Mouse (Mus musculus) intestine, embryonic 14.5 days (tissue): ENCODE measurements at regions not wholly inside any gene's neighbourhood (a gene's known extent, or its start where the extent isn't known, plus 50 kb on each side); places are given as distances from the start of the nearest gene placed in this dataset.

Experiments used
- ATAC-seq: fragments of 200-750 bp; cut with Nextera tagmentation; replicated peaks from 2 replicates; pipeline ENCODE4 v1.8.0; 2017; ENCODE audit warnings: low read depth, moderate number of reproducible peaks, moderate TSS enrichment, moderate library complexity; ENCODE audit not compliant: low FRiP score, low TSS enrichment
- DNase-seq: peaks from one replicate; pipeline ENCODE4 v3.0.0-alpha.2; 2018; ENCODE audit warnings: low spot score
- H3K27ac ChIP-seq: fragments of 300-500 bp; sonication (generic); 2 replicates; pipeline ENCODE4 v1.5.1; 2014; ENCODE audit warnings: low read depth, mild to moderate bottlenecking, control low read depth
- H3K27me3 ChIP-seq: fragments of 300-500 bp; sonication (generic); replicated peaks from 2 replicates; pipeline ENCODE4 v1.6.1; 2014; ENCODE audit warnings: low read length, control low read depth; ENCODE audit not compliant: control insufficient read depth, insufficient read depth
- H3K36me3 ChIP-seq: fragments of 300-500 bp; sonication (generic); 2 replicates; pipeline ENCODE4 v1.6.1; 2014; ENCODE audit warnings: low read length, control low read depth; ENCODE audit not compliant: control insufficient read depth, insufficient read depth
- H3K4me1 ChIP-seq: fragments of 300-500 bp; sonication (generic); replicated peaks from 2 replicates; pipeline ENCODE4 v1.6.1; 2014; ENCODE audit warnings: low read length, control low read depth, mixed read lengths; ENCODE audit not compliant: control insufficient read depth, insufficient read depth
- H3K4me2 ChIP-seq: fragments of 300-500 bp; sonication (generic); 2 replicates; pipeline ENCODE4 v1.6.1; 2014; ENCODE audit warnings: low read length
- H3K4me3 ChIP-seq: fragments of 300-500 bp; sonication (generic); 2 replicates; pipeline ENCODE4 v1.5.1; 2014; ENCODE audit warnings: low read depth, low read length, control low read depth, mixed read lengths
- H3K9ac ChIP-seq: fragments of 300-500 bp; sonication (generic); 2 replicates; pipeline ENCODE4 v1.6.1; 2014; ENCODE audit warnings: mild to moderate bottlenecking, low read length
- H3K9me3 ChIP-seq: fragments of 300-500 bp; sonication (generic); 2 replicates; pipeline ENCODE4 v1.6.1; 2016; ENCODE audit warnings: low read length, control low read depth; ENCODE audit not compliant: control insufficient read depth
- WGBS: fragments of 180-500 bp; shearing (Covaris S2); extraction: QIAGEN DNeasy Blood & Tissue Kit; methylation state at CpG from one replicate; pipeline ENCODE4 v1.1.7; 2014; 5-methylcytosine and 5-hydroxymethylcytosine counted together

DNA sequence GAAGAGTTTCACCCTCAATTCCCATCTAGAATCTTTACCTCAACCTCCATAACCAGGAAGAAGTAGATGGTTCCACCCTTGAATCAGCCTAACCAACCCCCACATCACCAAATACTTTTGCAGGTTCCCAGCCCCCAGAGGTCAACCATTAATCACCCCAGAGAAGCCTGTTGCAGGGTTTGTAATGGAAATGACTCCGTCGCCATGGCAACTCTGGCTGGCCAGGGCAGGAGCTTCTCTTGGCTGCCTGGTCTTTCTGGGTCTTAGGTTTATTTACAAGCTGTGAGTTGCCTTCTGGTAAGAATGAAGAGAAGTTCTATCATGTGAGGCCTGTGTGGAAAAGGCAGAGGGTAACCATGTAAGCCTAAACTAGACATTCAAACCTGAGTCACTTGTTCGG, 163.2 kb upstream of the Ncam1 start:
- H3K9ac ChIP-seq = no peak overlapping the region
- H3K9me3 ChIP-seq = no peaks in the 10 kb centered on the region
- H3K4me3 ChIP-seq = no peak overlapping the region
- H3K4me1 ChIP-seq = peaks cover 38% of the 10 kb centered on the region
- no peak overlapping the region for H3K4me2 ChIP-seq
- H3K27me3 ChIP-seq = no peaks in the 10 kb centered on the region
- ATAC-seq = no peak
- 36% methylated on average over 3 of the region's 3 CpGs for WGBS
- DNase-seq = no peak
- no peaks in the 10 kb centered on the region for H3K36me3 ChIP-seq
- 0 out of 2 replicates have a peak overlapping the region, but pooled peaks have one; percentile 51 for H3K27ac ChIP-seq

DNA sequence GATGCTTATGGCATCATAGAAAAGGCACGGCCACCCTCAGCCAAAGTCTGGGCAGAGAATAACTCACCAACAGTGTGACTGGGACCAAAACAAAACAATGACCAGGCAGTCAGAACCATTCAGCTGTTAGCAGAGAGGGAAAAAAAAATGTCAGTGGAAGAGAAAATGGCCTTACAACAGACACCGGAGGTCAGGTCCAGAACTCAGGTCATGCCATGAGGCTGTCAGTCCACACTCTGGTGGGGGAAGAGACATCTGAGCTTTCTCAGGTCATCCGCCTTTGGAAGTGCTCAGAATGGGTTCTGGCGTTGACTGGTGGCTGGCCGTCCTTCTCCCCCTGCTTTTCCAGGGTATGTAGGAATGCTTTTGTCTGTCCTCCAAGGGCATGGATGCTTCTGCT, 162.6 kb upstream of the Ncam1 start:
- ATAC-seq (no peak), DNase-seq (no peak)
- Histone ChIP-seq H3K9me3 (no peaks in the 10 kb centered on the region), H3K36me3 (no peaks in the 10 kb centered on the region), H3K27me3 (no peaks in the 10 kb centered on the region), H3K4me2 (no peak overlapping the region), H3K9ac (no peak overlapping the region), H3K27ac (peak overlapping the region; percentile 51; the same call in 1 of the 2 replicates), H3K4me1 (peaks cover 38% of the 10 kb centered on the region), H3K4me3 (no peak overlapping the region)
- WGBS = 58% methylated on average over 5 of the region's 5 CpGs

DNA sequence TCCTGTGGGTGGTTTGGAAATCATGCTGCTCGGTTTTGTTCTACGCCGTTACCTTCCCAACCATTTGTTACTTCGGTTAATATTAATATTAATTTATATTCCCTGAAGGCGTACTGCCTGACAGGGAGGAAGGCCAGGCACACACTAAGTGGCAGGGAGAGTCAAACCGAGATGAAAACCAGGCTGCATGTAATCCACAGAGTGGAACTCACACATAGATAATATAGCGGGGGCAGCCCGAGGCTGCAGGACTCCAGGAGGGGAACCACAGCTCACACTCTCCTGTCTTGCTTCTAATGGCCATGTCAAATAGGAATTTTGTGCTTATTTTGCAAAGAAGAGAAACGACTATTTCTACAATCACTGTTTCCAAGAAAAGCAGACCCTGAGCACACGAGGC, 161.3 kb upstream of the Ncam1 start:
- no peaks in the 10 kb centered on the region for H3K36me3 ChIP-seq
- ATAC-seq (peak; percentile 88), DNase-seq (no peak)
- peak overlapping the region; percentile 51; the same call in 1 of the 2 replicates for H3K27ac ChIP-seq
- H3K9ac ChIP-seq = no peak overlapping the region
- H3K9me3 ChIP-seq = no peaks in the 10 kb centered on the region
- peaks cover 38% of the 10 kb centered on the region for H3K4me1 ChIP-seq
- WGBS = 31% methylated on average over 10 of the region's 10 CpGs
- no peak overlapping the region for H3K4me3 ChIP-seq
- H3K27me3 ChIP-seq = no peaks in the 10 kb centered on the region
- H3K4me2 ChIP-seq = no peak overlapping the region

DNA sequence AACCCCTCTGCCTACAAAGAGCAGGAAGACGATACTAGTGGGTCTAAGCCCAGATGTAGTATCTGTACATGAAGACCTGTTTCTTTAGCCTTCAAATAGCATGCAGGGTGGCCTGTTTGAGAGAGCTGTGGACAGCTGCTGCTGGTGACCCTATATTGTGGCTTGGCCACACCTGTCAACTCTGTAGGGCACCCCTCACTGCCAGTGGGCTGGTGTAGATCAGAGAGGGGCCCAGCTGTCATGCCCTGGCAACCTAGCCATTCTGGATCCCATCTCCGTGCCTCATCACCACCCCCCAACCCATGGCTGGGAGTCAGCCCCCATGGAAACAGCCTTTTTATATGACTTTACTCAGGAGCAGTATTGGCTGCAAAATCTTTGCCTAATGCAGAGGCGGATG, 160.2 kb upstream of the Ncam1 start:
- H3K4me3 ChIP-seq = no peak overlapping the region
- H3K4me2 ChIP-seq = no peak overlapping the region
- DNase-seq (no peak), ATAC-seq (no peak)
- H3K4me1 ChIP-seq = peaks cover 38% of the 10 kb centered on the region
- H3K27ac ChIP-seq = no peak overlapping the region
- WGBS = 43% methylated on average over 3 of the region's 3 CpGs
- H3K27me3 ChIP-seq = no peaks in the 10 kb centered on the region
- H3K9ac ChIP-seq = no peak overlapping the region
- H3K36me3 ChIP-seq = no peaks in the 10 kb centered on the region
- no peaks in the 10 kb centered on the region for H3K9me3 ChIP-seq

DNA sequence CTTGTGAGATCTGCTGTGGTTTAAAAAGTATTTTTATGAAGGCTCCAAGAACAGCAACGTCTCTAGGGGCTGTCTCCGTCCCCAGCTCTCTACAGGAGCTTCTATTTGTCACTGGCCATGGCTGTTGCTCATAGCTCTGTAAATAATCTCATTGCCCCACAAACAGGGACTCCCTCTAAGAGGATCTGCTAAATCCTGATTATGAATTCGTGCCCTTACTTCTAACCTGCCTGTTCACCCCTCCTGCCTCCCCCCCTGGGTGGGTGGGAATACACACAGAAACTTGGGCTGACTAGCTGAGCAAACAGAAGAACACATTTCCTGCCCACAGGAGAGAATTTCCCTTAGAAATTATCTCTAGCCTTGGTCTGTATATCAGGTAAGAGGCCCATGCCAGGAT, 155.9 kb upstream of the Ncam1 start:
- no peaks in the 10 kb centered on the region for H3K36me3 ChIP-seq
- WGBS = 50% methylated on average over 3 of the region's 3 CpGs
- H3K9me3 ChIP-seq = no peaks in the 10 kb centered on the region
- no peak overlapping the region for H3K4me3 ChIP-seq
- H3K27me3 ChIP-seq = no peaks in the 10 kb centered on the region
- H3K4me1 ChIP-seq = 0 out of 2 replicates have a peak, but pooled peaks cover 8% of the 10 kb centered on the region
- ATAC-seq (no peak), DNase-seq (no peak)
- H3K9ac ChIP-seq = no peak overlapping the region
- H3K4me2 ChIP-seq = no peak overlapping the region
- no peak overlapping the region for H3K27ac ChIP-seq

DNA sequence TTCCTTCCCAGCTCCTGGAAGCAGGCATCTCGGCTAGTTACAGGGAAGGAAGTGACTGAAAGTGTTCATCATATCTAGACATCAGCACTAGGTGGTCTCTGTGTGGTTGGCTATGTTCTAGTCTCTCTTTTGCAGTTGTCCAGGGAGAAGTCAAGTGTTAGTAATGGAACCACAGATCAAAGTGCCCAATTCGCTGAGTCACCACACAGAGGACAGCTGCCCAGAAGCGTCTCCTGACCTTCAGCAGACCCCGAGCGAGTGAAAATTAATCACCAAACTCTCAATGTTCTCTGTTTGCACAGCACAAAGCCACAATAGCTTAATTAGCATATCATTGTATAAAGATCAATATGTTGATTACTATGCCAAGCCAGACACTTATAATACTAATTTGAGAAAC, 151.6 kb upstream of the Ncam1 start:
- H3K27ac ChIP-seq = no peak overlapping the region
- H3K4me2 ChIP-seq = no peak overlapping the region

DNA sequence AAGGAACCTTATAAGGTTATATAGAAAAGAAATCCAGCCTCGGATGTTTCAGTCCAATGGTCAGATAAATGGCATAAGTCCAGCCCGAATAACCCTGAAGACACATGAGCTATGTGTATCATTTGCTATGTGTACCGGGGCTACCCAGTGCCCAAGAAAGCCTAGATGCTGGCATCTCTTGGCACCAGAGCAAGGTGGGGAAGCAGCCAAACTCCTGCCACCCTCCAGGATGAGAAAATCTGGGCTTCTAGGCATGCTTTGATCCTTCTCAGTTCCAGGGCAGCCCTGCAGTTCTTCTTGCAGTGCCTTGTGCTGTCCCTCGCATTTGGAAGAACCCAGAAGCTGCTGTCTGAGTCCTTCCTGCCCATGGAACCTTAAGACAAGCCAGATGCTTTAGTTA, 149.8 kb upstream of the Ncam1 start:
- 85% methylated on average over 4 of the region's 4 CpGs for WGBS
- no peak overlapping the region for H3K4me2 ChIP-seq
- H3K4me1 ChIP-seq = no peaks in the 10 kb centered on the region
- no peaks in the 10 kb centered on the region for H3K27me3 ChIP-seq
- ATAC-seq (no peak), DNase-seq (no peak)
- no peaks in the 10 kb centered on the region for H3K9me3 ChIP-seq
- H3K4me3 ChIP-seq = no peak overlapping the region
- H3K27ac ChIP-seq = no peak overlapping the region
- H3K9ac ChIP-seq = no peak overlapping the region
- no peaks in the 10 kb centered on the region for H3K36me3 ChIP-seq

More for the DNA sequence above, 151.6 kb upstream of the Ncam1 start:
- WGBS = 75% methylated on average over 5 of the region's 5 CpGs
- H3K9ac ChIP-seq = no peak overlapping the region
- no peaks in the 10 kb centered on the region for H3K9me3 ChIP-seq
- H3K36me3 ChIP-seq = no peaks in the 10 kb centered on the region
- H3K4me1 ChIP-seq = no peaks in the 10 kb centered on the region
- DNase-seq = no peak
- no peak for ATAC-seq
- no peak overlapping the region for H3K4me3 ChIP-seq
- no peaks in the 10 kb centered on the region for H3K27me3 ChIP-seq

DNA sequence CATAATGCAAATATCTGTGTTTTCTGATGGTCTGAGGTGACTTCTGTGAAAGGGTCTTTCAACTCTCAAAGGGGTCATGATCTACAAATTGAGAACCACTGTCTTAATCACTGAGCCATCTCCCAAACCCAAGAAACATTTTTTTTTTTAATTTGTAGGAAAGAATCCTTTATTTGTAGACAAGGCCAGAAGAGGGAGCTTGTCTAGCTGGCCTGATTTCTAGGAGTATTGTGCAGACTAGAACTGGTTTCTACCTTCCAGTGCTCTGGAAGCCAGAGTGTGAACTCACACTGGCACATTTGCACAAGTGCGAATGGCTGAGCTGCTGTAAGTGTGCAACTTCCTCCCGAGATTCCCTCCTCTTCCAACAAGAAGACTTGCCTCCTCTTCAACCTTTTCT, 148.1 kb upstream of the Ncam1 start:
- DNase-seq (no peak), ATAC-seq (no peak)
- no peak overlapping the region for H3K9ac ChIP-seq
- no peaks in the 10 kb centered on the region for H3K27me3 ChIP-seq
- no peak overlapping the region for H3K4me3 ChIP-seq
- 68% methylated on average over 2 of the region's 2 CpGs for WGBS
- H3K4me2 ChIP-seq = no peak overlapping the region
- H3K4me1 ChIP-seq = no peaks in the 10 kb centered on the region
- H3K36me3 ChIP-seq = no peaks in the 10 kb centered on the region
- no peaks in the 10 kb centered on the region for H3K9me3 ChIP-seq
- no peak overlapping the region for H3K27ac ChIP-seq

DNA sequence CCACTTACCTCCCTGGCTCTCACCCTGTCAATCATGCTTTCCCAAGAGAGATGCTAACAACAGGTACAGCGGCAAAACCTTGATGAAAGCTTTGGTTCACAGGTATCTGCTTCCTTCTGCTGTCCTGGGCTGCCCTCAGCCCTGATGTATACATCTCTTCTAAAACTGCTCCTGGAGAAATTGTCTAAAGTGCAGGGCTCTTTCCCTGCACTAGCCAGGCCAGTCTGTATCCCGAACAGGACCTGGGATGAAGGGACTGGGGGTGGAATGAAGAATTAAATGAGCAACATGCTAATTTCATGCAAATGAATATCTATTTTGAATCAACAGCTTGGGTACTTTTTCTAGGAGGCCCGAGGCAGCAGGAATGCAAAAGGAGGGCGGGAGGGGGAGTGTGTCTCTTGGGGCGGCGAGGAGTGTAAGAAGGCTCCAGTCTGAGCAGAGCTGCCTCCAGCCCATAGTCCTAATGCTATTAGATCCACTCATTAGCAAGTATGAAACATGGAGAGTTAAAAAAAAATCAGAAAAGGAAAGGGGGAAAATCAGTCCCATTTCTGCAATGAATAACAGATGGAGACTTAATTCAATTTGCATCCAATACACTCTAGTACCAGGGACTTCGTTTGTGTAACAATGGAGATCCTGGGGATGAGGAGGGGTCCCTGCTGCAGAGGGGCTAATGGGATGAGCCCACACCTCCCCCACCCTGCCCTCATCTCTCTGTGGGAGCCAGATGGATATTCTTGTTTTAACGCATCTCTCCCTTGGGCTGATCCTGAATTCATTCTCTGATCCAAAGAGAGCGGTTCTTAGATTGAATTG, 137.0 kb upstream of the Ncam1 start:
- no peaks in the 10 kb centered on the region for H3K27me3 ChIP-seq
- no peaks in the 10 kb centered on the region for H3K4me1 ChIP-seq
- no peaks in the 10 kb centered on the region for H3K36me3 ChIP-seq
- H3K4me3 ChIP-seq = no peak overlapping the region
- ATAC-seq (no peak), DNase-seq (no peak)
- H3K9me3 ChIP-seq = no peaks in the 10 kb centered on the region
- H3K9ac ChIP-seq = no peak overlapping the region
- no peak overlapping the region for H3K4me2 ChIP-seq
- no peak overlapping the region for H3K27ac ChIP-seq
- WGBS = 43% methylated on average over 9 of the region's 9 CpGs
